Mouse (Mus musculus) gastrocnemius, postnatal 4 days (tissue): ENCODE data around the gene Ak4. TPM values are rescaled to one million over a fixed set of nuclear protein-coding genes. Genes with fewer than 3 reads are reported as not detected.
A peak's percentile ranks its signal among the peaks of the same experiment; 100 is the strongest.

Experiments used
- DNase-seq, 2 experiments: peaks; one replicate each; pipeline ENCODE4 v3.0.0; 2021 to 2022; ENCODE audit warnings: low spot score in 2 of 2, mixed read lengths in 2 of 2
- total RNA-seq, 2 experiments: library from RNA; stranded (reverse); gene quantifications; 2 replicates each; pipeline ENCODE4 v1.2.3; 2021

Gene Ak4
- total RNA-seq, 2 experiments from 2014 or later = 6.2 to 10.1 TPM

- no peak for DNase-seq
These were observed 38.1 kb downstream of the Ak4 start for GRCm38 (mm10) chr4:101457176-101457575.

GRCm38 (mm10) chr4:101458341-101458740 is 39.3 kb downstream of the Ak4 start:
- DNase-seq = peak in 1 of 2 experiments; percentile 43

- no peak for DNase-seq
These were observed 40.3 kb downstream of the Ak4 start for GRCm38 (mm10) chr4:101459358-101459757.

GRCm38 (mm10) chr4:101460114-101460513 is 41.0 kb downstream of the Ak4 start:
- no peak for DNase-seq

GRCm38 (mm10) chr4:101462065-101462464 is 43.0 kb downstream of the Ak4 start:
- no peak for DNase-seq

- DNase-seq = no peak
These were observed 47.2 kb downstream of the Ak4 start for GRCm38 (mm10) chr4:101466264-101466663.

GRCm38 (mm10) chr4:101469242-101469641 is 50.2 kb downstream of the Ak4 start:
- no peak for DNase-seq

- no peak for DNase-seq
These were observed 51.5 kb downstream of the Ak4 start for GRCm38 (mm10) chr4:101470543-101470942.

- DNase-seq = no peak
These were observed 53.7 kb downstream of the Ak4 start for GRCm38 (mm10) chr4:101472767-101473166.

- no peak for DNase-seq
These were observed 71.3 kb downstream of the Ak4 start for GRCm38 (mm10) chr4:101490320-101490917.

- no peak for DNase-seq
These were observed 72.6 kb downstream of the Ak4 start for GRCm38 (mm10) chr4:101491704-101492103.

- no peak for DNase-seq
These were observed 74.6 kb downstream of the Ak4 start for GRCm38 (mm10) chr4:101493611-101494197.

- DNase-seq = no peak
These were observed 77.1 kb downstream of the Ak4 start for GRCm38 (mm10) chr4:101496188-101496533.

GRCm38 (mm10) chr4:101496534-101497237 is 77.6 kb downstream of the Ak4 start, which contains the start of gene Dnajc6:
Gene Dnajc6 (plus strand): TSS chr4:101496648.
- DNase-seq = peak; percentile 17 to 24

GRCm38 (mm10) chr4:101497336-101497735 is 78.3 kb downstream of the Ak4 start:
- no peak for DNase-seq

- DNase-seq = no peak
These were observed 85.5 kb downstream of the Ak4 start for GRCm38 (mm10) chr4:101504470-101505007.

- no peak for DNase-seq
These were observed 86.9 kb downstream of the Ak4 start for GRCm38 (mm10) chr4:101505966-101506365.

GRCm38 (mm10) chr4:101506372-101506771 is 87.3 kb downstream of the Ak4 start:
- no peak for DNase-seq

- DNase-seq = no peak
These were observed 88.7 kb downstream of the Ak4 start for GRCm38 (mm10) chr4:101507571-101508422.

- DNase-seq = no peak
These were observed 89.4 kb downstream of the Ak4 start for GRCm38 (mm10) chr4:101508431-101508830.

GRCm38 (mm10) chr4:101508851-101509577 is 89.9 kb downstream of the Ak4 start:
- no peak for DNase-seq
